Mouse (Mus musculus) E14TG2a.4 (cell line): Measurements from ENCODE around the gene Wsb2.
"Not testable (repeated sequence)": the region's sequence is repeated elsewhere in the genome, so short reads cannot be mapped to it uniquely, and the experiment has no call there.

Experiments
- H3K27me3 ChIP-seq: 2 replicates; pipeline ENCODE4 v1.6.1; 2014; ENCODE audit warnings: low read length, control low read depth; ENCODE audit not compliant: insufficient read depth
- H3K36me3 ChIP-seq: 2 replicates; pipeline ENCODE4 v1.6.1; 2014; ENCODE audit warnings: low read length, control low read depth; ENCODE audit not compliant: insufficient read depth
- H3K4me1 ChIP-seq: replicated peaks from 2 replicates; pipeline ENCODE4 v1.6.1; 2014; ENCODE audit warnings: low read depth, low read length, control low read depth
- H3K4me3 ChIP-seq: replicated peaks from 2 replicates; pipeline ENCODE4 v1.5.1; 2014; ENCODE audit warnings: mild to moderate bottlenecking, low read length
- H3K9me3 ChIP-seq: 2 replicates; pipeline ENCODE4 v1.6.1; 2014; ENCODE audit warnings: low read length, control low read depth
- CTCF ChIP-seq: conservative IDR thresholded peaks from 2 replicates; pipeline ENCODE4 v1.5.1; 2014; ENCODE audit warnings: low read length
- NANOG ChIP-seq: IDR thresholded peaks from 2 replicates; pipeline ENCODE4 v1.6.1; 2014; ENCODE audit warnings: borderline replicate concordance, low read length, mixed read lengths
- POU5F1 ChIP-seq: IDR thresholded peaks from 2 replicates; pipeline ENCODE4 v1.6.1; 2014; ENCODE audit warnings: low read length, borderline replicate concordance

The Wsb2 gene

GRCm38 (mm10) chr5:117330457-117330856, 26.6 kb upstream of the Wsb2 start:
- H3K4me1 ChIP-seq, result peaks cover 55% of the 10 kb centered on the region
- H3K4me3 ChIP-seq, result no peak overlapping the region
- peaks cover 5% of the 10 kb centered on the region; the same call in 1 of the 2 replicates for H3K27me3 ChIP-seq
- H3K9me3 ChIP-seq, result no peaks in the 10 kb centered on the region
- 0 out of 2 replicates have a peak, but pooled peaks cover 3% of the 10 kb centered on the region for H3K36me3 ChIP-seq
- TF ChIP-seq CTCF (no peak), NANOG (no peak), POU5F1 (no peak)

- Histone ChIP-seq H3K36me3 (peaks cover 20% of the 10 kb centered on the region), H3K4me3 (no peak overlapping the region), H3K4me1 (peaks cover 25% of the 10 kb centered on the region), H3K27me3 (no peaks in the 10 kb centered on the region), H3K9me3 (peaks cover 5% of the 10 kb centered on the region; the same call in 1 of the 2 replicates)
- TF ChIP-seq NANOG, result no peak
- TF ChIP-seq POU5F1, result no peak
- no peak for TF ChIP-seq CTCF
Measured at GRCm38 (mm10) chr5:117337999-117338398, 19.1 kb upstream of the Wsb2 start.

- Histone ChIP-seq H3K4me3 (no peak overlapping the region), H3K36me3 (peaks cover 20% of the 10 kb centered on the region), H3K9me3 (peaks cover 5% of the 10 kb centered on the region; the same call in 1 of the 2 replicates), H3K27me3 (no peaks in the 10 kb centered on the region), H3K4me1 (peaks cover 30% of the 10 kb centered on the region)
- TF ChIP-seq CTCF (no peak), POU5F1 (no peak), NANOG (no peak)
Measured at GRCm38 (mm10) chr5:117338503-117338902, 18.6 kb upstream of the Wsb2 start.

GRCm38 (mm10) chr5:117340081-117340480, 17.0 kb upstream of the Wsb2 start:
- H3K27me3 ChIP-seq, result no peaks in the 10 kb centered on the region
- H3K4me1 ChIP-seq, result peaks cover 28% of the 10 kb centered on the region
- TF ChIP-seq POU5F1 (no peak), CTCF (no peak), NANOG (no peak)
- no peak overlapping the region for H3K4me3 ChIP-seq
- peaks cover 5% of the 10 kb centered on the region; the same call in 1 of the 2 replicates for H3K9me3 ChIP-seq
- peaks cover 25% of the 10 kb centered on the region for H3K36me3 ChIP-seq

- TF ChIP-seq NANOG (peak; percentile 10; the same call in 1 of the 2 replicates), CTCF (0 out of 2 replicates have a peak, but pooled peaks have one; percentile 3), POU5F1 (no peak)
- peaks cover 18% of the 10 kb centered on the region for H3K36me3 ChIP-seq
Measured at GRCm38 (mm10) chr5:117341896-117342295, 15.2 kb upstream of the Wsb2 start.

GRCm38 (mm10) chr5:117344496-117344895, 12.6 kb upstream of the Wsb2 start:
- peaks cover 67% of the 10 kb centered on the region for H3K4me1 ChIP-seq
- not testable (repeated sequence) for H3K36me3 ChIP-seq, H3K27me3 ChIP-seq, H3K4me3 ChIP-seq
- peaks cover 11% of the 10 kb centered on the region for H3K9me3 ChIP-seq

More at GRCm38 (mm10) chr5:117341896-117342295, 15.2 kb upstream of the Wsb2 start:
- H3K9me3 ChIP-seq, result peaks cover 2% of the 10 kb centered on the region; the same call in 1 of the 2 replicates
- no peak overlapping the region for H3K4me3 ChIP-seq
- no peaks in the 10 kb centered on the region for H3K27me3 ChIP-seq
- peaks cover 45% of the 10 kb centered on the region for H3K4me1 ChIP-seq

- TF ChIP-seq CTCF, result no peak
- no peak for TF ChIP-seq NANOG
- TF ChIP-seq POU5F1, result no peak
- peaks cover 5% of the 10 kb centered on the region for H3K36me3 ChIP-seq
- no peaks in the 10 kb centered on the region for H3K27me3 ChIP-seq
- H3K4me3 ChIP-seq, result no peak overlapping the region
- peaks cover 71% of the 10 kb centered on the region for H3K4me1 ChIP-seq
- H3K9me3 ChIP-seq, result peaks cover 17% of the 10 kb centered on the region
Measured at GRCm38 (mm10) chr5:117345432-117345976, 11.6 kb upstream of the Wsb2 start.

- Histone ChIP-seq H3K4me1 (peaks cover 70% of the 10 kb centered on the region), H3K27me3 (no peaks in the 10 kb centered on the region), H3K4me3 (no peak overlapping the region), H3K36me3 (peaks cover 5% of the 10 kb centered on the region), H3K9me3 (peaks cover 17% of the 10 kb centered on the region)
- no peak for TF ChIP-seq POU5F1
- TF ChIP-seq CTCF, result no peak
- no peak for TF ChIP-seq NANOG
Measured at GRCm38 (mm10) chr5:117346281-117346680, 10.8 kb upstream of the Wsb2 start.

GRCm38 (mm10) chr5:117347011-117347410, 10.1 kb upstream of the Wsb2 start:
- peaks cover 17% of the 10 kb centered on the region for H3K9me3 ChIP-seq
- no peak for TF ChIP-seq POU5F1
- no peaks in the 10 kb centered on the region for H3K27me3 ChIP-seq
- peaks cover 63% of the 10 kb centered on the region for H3K4me1 ChIP-seq
- no peak overlapping the region; the same call in 1 of the 2 replicates for H3K4me3 ChIP-seq
- peaks cover 10% of the 10 kb centered on the region for H3K36me3 ChIP-seq
